Mouse (Mus musculus) brain, embryonic 14.5 days (tissue): ENCODE measurements around the gene Tacr2. TPM values are rescaled to one million over a fixed set of nuclear protein-coding genes. Genes with fewer than 3 reads are reported as not detected.

Experiments used
- DNase-seq: peaks from one replicate; pipeline ENCODE4 v3.0.0-alpha.2; 2011; ENCODE audit warnings: low read depth
- CTCF ChIP-seq: fragments of 200-500 bp; IDR thresholded peaks from 2 replicates; pipeline ENCODE4 v1.5.1; 2012; ENCODE audit warnings: inconsistent platforms, mild to moderate bottlenecking, moderate library complexity, borderline replicate concordance; ENCODE audit not compliant: insufficient read depth, insufficient read length; ENCODE audit errors: extremely low read depth
- POLR2A ChIP-seq: fragments of 200-500 bp; IDR thresholded peaks from 2 replicates; pipeline ENCODE4 v1.6.1; 2012; ENCODE audit warnings: mild to moderate bottlenecking, inconsistent platforms, borderline replicate concordance; ENCODE audit not compliant: poor library complexity, insufficient read depth, insufficient read length, severe bottlenecking; ENCODE audit errors: extremely low read depth
- polyA plus RNA-seq: library from polyadenylated mRNA; depleted of rRNA; stranded (reverse); fragments of >200 nt; gene quantifications from 2 replicates; pipeline ENCODE4 v1.2.3, GENCODE M21; 2012

Tacr2 gene
- polyA plus RNA-seq, 1 experiment: not detected

GRCm38 (mm10) chr10:62244067-62244466 is 8.2 kb upstream of the Tacr2 start:
- TF ChIP-seq CTCF (no peak), POLR2A (no peak)
- DNase-seq: no peak

DNA sequence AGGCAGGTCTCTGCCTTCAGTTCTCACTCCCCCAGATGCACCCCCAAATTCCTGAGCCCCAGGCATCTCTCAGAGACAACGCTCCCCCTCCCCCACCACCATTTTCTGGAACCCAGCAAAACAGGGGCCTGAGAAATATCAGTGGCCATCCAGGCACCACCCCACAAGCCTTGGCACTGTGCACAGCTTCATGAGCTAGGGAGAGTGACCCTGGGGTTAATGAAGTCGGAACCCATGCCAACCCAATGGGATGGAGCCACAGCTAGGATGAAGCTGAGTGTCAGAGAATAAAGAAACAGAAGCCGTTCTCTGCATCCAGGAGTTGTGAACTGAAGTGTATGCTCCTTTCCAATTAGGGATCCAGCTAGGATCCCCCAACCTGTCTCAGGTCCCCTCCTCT is 5.1 kb upstream of the Tacr2 start:
- peak; percentile 31 for DNase-seq
- no peak for TF ChIP-seq POLR2A
- no peak for TF ChIP-seq CTCF

DNA sequence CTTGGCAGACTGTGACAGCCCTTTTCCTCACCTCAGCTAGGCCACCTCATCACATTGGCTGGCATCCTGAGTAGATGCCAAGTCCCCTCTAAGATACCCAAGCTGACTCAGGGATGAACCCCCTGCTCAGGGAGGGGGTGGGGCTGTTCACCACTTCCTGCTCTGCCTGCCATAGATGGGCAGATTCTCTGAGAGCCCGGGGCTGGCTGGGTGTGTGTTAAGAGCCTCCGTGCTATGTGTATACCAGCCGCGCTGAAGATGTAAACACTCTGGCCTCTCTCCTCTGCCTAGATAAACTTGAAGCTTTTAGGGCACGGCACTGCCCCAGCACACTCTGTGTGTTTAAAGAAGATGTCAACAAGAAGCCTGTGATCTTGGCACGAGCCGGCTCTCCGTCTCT is 4.4 kb upstream of the Tacr2 start:
- DNase-seq: no peak
- TF ChIP-seq POLR2A (no peak), CTCF (no peak)

DNA sequence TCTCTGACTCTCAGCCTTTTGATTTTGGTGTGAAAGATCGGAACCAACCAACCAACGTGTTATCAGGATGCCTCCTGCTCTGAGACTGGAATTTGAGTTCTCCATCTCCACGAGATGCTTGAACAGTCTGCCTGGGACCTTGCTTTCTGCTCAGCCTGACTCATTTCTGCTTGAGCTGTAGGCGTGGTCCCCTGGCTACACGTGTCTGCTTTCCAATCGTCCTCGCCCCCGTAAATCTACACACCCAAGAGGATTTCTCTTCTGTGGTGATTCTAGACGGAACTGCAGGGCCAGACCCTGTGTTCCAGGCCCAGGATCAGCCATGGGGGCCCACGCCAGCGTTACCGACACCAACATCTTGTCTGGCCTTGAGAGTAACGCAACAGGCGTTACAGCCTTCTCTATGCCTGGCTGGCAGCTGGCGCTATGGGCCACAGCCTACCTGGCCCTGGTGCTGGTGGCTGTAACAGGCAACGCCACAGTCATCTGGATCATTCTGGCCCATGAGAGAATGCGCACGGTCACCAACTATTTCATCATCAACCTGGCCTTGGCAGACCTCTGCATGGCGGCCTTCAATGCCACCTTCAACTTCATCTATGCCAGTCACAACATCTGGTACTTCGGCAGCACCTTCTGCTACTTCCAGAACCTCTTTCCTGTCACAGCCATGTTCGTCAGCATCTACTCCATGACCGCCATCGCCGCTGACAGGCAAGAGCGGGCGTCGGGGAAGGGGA is 428 bp downstream of the Tacr2 start:
- no peak for DNase-seq
- no peak for TF ChIP-seq CTCF
- no peak for TF ChIP-seq POLR2A

GRCm38 (mm10) chr10:62258298-62258697 is 6.1 kb downstream of the Tacr2 start:
- TF ChIP-seq CTCF: no peak
- no peak for DNase-seq

DNA sequence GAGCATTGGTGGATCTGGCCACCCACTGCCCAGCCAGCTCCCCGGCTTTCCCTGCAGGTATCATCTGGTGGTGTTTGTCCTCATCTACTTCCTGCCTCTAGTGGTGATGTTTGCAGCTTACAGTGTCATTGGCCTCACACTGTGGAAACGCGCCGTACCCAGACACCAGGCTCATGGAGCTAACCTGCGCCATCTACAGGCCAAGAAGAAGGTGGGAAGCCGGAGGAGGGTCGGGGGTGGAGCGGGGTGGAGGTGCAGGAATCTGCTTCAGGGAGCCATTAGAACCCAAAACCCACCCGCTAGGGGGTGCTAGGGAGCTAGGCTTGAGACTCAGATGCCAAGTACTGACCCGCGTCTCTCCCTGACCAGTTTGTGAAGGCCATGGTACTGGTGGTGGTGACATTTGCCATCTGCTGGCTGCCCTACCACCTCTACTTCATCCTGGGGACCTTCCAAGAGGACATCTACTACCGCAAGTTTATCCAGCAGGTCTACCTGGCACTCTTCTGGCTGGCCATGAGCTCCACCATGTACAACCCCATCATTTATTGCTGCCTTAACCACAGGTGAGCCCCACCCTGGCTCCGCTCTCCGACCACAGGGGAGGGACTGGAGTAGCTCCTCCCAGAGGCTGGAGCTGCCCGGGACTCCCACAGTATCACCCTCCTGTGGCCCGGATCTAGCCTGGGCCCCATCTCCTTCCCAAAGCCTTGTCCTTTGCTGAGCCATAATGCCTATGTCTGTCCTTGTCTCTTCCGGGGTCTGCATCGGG is 9.1 kb downstream of the Tacr2 start:
- TF ChIP-seq CTCF (peak; percentile 68), POLR2A (no peak)

DNA sequence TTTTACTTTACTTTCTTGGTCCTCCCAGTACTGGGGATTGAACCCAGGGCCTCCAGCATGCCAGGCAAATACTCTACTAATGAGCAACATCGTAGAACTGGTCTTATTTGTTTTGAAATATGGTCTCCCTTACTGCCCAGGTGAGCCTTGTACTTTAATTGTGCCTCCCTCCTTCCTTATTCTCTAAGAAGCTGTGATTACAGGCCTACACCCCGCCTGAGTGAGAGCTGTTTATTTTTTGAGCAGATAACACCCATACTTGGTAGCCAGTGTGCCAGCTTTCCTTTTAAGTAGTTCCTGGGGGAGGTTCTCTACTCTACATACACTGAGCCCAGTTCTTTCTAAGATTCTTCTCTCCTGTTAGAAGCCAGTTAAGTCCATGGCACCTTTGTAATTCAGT is 12.1 kb downstream of the Tacr2 start:
- no peak for DNase-seq

More for the DNA sequence above, 9.1 kb downstream of the Tacr2 start:
- DNase-seq: peak; percentile 84

GRCm38 (mm10) chr10:62269278-62269677 is 17.0 kb downstream of the Tacr2 start:
- DNase-seq: no peak
- TF ChIP-seq CTCF (no peak), POLR2A (no peak)

More for the DNA sequence above, 12.1 kb downstream of the Tacr2 start:
- TF ChIP-seq POLR2A (no peak), CTCF (no peak)

- no peak for TF ChIP-seq POLR2A
- peak; percentile 77 for TF ChIP-seq CTCF
- DNase-seq: peak; percentile 77
Observed at GRCm38 (mm10) chr10:62275235-62275634, 23.0 kb downstream of the Tacr2 start.

DNA sequence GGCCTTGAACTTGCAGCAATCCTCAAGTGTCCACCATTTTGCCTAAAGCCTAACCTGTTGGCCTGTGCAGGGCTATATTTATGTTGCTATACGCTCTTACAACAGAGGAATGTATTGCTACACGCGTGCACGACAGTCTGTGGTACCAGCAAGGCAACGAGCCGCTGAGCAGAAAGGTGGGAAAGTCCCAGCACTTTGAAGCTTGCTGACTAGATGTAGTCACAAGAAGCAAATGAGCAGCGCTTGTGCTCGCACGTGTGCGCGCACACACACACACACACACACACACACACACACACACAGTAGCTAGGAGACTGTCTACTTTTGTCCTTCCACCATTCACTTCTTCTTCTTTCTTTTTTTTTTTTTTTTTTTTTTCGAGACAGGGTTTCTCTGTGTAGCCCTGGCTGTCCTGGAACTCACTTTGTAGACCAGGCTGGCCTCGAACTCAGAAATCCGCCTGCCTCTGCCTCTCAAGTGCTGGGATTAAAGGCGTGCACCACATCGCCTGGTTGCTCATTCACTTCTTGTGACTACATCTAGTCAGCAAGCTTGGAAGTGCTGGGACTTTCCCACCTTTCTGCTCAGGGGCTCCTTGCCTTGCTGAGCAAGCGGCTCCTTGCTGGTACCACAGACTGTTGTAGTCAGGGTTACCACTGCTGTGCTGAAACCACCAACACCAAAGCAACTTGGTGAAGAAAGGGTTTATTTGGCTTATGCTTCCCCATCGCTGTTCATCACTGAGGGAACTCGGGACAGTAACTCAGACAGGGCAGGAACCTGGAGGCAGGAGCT is 25.5 kb downstream of the Tacr2 start:
- no peak for DNase-seq
- TF ChIP-seq POLR2A (no peak), CTCF (no peak)

- peak; percentile 20 for DNase-seq
- no peak for TF ChIP-seq CTCF
- TF ChIP-seq POLR2A: no peak
Observed at GRCm38 (mm10) chr10:62279066-62279465, 26.8 kb downstream of the Tacr2 start.
